Mouse (Mus musculus): ENCODE data around the gene Bcl2a1c. TPM values are rescaled to one million over a fixed set of nuclear protein-coding genes. Genes with fewer than 3 reads are reported as not detected.

Bcl2a1c gene
- polyA plus RNA-seq (2012; rRNA removed), result not detected in 2 replicates

GRCm38 (mm10) chr9:114329855-114330254 is at the start of gene Bcl2a1c:
TSS of gene Bcl2a1c (plus strand) at chr9:114330135.

Other genes with a start within 250 kb of the Bcl2a1c start
- gene Crtap, start 60.5 kb downstream of the Bcl2a1c start, polyA plus RNA-seq (2012; rRNA removed), result 37.2 and 57.9 TPM in 2 replicates
- gene Glb1, start 70.9 kb downstream of the Bcl2a1c start, polyA plus RNA-seq (2012; rRNA removed), result 11.8 and 17.5 TPM in 2 replicates
- gene Tmppe, start 71.0 kb downstream of the Bcl2a1c start, polyA plus RNA-seq (2012; rRNA removed), result 3.9 and 4.2 TPM in 2 replicates
- 0.05 and 0.07 TPM in 2 replicates for gene Ccr4, start 174.8 kb downstream of the Bcl2a1c start, polyA plus RNA-seq (2012; rRNA removed)
- 0.12 TPM in 1 of 2 replicates, not detected in the other for gene C130032M10Rik, start 185.6 kb downstream of the Bcl2a1c start, polyA plus RNA-seq (2012; rRNA removed)
- 2.8 and 2.9 TPM in 2 replicates for gene Trim71, start 234.2 kb downstream of the Bcl2a1c start, polyA plus RNA-seq (2012; rRNA removed)

Data from central nervous system, embryonic 11.5 days (tissue).